Mouse (Mus musculus): ENCODE measurements around the gene Lrp5.
A peak's percentile ranks its signal among the peaks of the same experiment; 100 is the strongest.
"Not testable (repeated sequence)": the region's sequence is repeated elsewhere in the genome, so short reads cannot be mapped to it uniquely, and the experiment has no call there.

Lrp5 gene

DNA sequence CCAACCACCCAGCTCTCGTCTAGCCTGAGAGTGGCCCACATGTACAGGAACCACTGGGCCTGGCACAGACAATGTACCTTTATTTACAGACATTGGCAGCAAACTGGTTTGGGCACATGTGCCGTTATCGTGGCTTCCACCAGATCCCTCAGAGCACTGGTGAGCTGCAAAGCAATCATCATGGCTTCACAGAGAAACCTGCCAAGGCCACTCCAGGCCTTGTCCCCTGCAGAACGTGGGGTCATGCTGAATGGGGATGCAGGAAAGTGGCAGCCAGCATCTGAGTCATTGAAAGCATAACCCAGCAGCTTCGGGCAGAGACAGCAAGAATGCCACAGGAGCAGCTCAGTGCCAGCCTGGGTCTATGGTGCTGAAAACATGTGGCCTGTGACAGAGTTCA is 92.0 kb downstream of the Lrp5 start:
- DNase-seq = no peak

DNA sequence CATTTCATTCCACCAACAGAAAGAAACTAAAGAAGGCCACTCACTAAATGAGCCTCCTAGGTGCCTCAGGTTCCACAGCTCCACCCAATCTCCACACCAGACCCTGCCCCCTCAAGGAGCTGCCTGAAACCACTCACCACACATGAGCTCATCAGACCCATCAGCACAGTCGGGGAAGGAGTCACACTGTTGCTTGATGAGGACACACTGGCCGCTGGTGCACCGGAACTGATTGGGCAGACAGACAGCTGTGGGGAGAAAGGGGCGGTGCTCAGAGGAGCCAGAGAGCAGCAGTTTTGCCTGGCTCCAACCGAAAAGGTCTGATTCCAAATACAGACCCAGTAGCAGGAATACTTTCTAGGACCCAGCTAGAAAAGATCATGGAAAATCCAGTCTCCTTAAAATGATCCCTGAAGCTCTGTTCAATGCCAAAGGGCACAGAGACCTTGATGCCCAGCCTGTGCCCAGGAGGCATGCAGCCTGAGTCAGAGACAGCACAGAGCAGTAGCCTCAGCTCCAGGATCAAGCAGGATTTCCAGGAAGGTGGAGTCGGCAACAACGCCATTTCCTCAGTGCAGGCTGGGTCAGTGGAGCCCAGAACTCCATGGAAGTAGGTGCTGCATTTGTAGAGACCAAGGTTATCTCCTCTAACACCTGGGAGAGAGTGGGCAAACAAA is 92.8 kb downstream of the Lrp5 start:
- no peak for DNase-seq

- DNase-seq = no peak
Observed at GRCm38 (mm10) chr19:3589968-3590367, 96.4 kb downstream of the Lrp5 start.

DNA sequence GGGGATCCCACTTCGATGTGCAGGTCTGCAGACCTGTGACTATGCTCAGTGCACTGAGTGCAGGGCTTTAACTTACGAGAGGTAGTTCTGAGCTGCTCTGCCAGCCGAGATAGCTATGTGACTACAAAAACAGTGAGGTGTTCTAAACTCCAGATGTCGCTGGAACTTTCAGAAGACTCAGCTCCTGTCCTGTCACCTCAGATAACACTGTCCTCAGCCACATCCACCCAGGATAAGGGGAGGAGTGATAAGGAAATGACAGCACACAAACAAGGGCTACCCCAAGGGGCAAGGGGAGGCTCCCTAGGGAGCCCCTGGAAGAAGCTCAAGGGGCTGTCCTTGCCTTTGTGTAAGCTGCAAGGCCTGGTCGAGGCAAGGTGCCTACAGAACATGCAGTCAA is 96.8 kb downstream of the Lrp5 start:
- no peak for DNase-seq

- DNase-seq = not testable (repeated sequence)
Observed at GRCm38 (mm10) chr19:3587729-3588128, 98.6 kb downstream of the Lrp5 start.

GRCm38 (mm10) chr19:3586540-3586939 is 99.8 kb downstream of the Lrp5 start:
- peak; percentile 54 for DNase-seq

DNA sequence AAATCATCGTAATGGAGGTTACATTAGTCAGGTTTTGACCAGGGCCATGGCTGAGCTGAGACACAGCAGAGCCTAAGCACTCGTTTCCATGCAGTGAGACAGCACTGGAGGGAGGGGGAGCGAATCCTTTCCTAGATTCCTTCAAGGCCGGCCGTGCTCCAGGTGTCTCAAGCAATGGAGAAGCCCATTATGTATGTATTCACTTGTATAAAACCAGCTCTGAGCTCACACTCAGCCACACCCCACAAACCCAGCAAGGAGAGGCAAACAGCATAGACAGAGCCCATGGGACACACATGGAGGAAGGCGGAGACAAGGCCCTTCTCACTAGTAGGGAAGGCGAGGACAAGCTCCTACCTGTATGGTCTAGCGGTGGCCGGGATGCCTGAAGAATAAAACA is 100.3 kb downstream of the Lrp5 start:
- no peak for DNase-seq

GRCm38 (mm10) chr19:3581326-3581725 is 105.0 kb downstream of the Lrp5 start:
- peak; percentile 60 for DNase-seq

DNA sequence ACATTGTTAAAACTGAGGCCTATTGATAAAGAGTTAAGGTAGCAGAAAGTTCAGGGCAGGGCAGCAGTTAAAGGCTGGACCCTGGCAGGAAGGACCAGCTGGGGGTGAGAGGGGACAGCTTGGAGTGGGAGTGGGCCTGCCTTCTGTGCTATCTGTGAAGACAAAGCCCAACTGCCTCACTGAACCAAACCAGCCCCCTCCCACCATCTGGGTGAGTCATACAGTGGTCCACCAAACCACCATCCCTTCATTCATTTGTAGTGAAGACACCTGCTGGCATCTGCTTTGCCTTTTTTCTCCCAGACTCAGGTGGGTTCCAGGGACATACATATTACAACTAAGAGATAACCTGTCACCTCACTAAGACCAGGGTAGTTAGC is 108.5 kb downstream of the Lrp5 start:
- DNase-seq = no peak

- no peak for DNase-seq
Observed at GRCm38 (mm10) chr19:3577265-3577910, 109.0 kb downstream of the Lrp5 start.

DNA sequence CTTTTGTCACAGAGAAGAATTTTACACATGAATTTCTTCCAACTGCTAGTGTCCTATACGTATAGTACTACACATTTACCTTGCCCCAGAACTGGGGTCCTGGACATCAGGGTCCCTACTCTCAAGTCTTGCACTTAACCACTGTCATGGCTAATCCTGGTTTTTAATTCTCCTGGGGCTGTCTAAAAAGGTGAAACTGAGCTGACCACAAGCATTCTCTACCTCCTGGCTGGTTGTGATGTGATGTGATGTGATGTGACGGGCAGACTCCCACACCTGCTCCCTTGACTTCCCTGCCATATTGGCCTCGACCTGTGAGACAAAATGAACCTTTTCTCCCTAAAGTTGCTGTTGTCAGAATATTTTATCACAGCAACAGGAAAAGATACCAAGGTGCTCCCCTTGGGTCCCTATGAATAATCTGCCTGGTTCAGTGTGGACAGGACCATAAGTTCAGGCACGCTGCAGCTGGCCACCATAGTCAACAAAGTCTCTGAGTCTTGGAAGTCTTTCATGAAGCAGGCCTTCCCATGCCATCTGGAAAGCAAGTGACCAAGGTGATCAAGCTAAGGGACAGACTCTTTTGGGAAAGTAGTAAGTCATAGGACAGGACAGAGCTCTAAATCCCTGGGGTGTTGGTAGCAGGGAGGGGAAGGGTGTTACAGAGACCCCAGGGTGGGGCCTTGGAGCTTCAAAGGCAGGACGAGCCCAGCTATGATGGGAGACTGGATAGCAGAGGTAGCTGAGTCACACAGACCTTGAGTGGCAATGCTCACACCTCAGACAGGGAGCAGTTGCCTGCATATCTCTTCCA is 109.7 kb downstream of the Lrp5 start:
- DNase-seq = no peak

DNA sequence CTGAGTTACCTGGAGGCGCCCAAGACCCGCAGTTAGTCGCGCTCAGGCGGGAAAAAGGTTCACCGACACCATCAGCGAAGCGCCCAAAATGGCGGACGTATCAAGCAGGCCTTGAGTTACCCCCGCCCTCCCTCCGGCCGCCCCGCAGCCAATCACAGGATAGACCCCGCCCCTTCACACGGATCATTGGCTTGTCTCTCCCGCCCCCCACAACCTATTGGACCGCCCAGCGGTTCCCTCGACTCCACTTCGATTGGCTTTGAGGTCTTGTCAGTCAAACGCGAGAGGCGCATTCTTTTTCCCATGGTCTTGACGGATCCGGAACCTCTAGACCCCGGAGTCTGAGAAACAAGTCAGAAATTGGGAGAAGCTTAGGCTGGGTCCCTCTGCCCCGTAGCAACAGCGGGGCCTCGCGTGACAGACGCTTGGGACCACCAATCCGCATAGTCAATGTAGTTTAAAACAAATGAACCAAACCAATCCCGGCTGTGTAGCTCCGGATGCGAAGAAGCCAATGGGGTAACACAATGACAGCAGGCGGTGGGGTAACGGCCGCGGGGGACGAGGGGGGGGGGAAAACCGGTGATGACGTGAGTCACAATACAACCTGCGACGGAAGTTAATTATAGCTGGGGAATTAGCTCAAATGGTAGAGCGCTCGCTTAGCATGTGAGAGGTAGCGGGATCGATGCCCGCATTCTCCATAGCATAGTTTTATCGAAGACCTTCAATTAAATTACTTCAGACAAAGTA is 110.6 kb downstream of the Lrp5 start, which contains the start of gene Ppp6r3:
Gene Ppp6r3 (minus strand): TSS at position 118 of the 753 bp plus-strand sequence.
- DNase-seq = peak; percentile 97

DNA sequence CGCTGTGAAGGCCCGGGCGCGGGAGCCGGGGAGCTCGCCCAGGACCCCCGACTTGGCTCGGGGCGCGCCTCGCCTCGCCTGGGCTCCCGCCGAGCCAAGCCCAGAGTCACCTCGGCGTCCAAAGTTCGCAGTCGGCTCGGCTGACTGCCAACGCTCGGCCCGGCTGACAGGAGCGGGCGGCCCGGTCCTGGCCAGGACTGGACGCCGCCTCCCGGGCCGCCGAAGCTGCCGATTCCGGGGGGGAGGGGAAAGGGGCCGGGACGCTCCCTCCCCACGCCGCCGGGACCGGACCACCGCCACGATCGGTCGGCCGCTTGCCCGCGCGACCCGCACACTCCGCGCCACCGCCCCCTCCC is 111.1 kb downstream of the Lrp5 start:
- DNase-seq = no peak

DNA sequence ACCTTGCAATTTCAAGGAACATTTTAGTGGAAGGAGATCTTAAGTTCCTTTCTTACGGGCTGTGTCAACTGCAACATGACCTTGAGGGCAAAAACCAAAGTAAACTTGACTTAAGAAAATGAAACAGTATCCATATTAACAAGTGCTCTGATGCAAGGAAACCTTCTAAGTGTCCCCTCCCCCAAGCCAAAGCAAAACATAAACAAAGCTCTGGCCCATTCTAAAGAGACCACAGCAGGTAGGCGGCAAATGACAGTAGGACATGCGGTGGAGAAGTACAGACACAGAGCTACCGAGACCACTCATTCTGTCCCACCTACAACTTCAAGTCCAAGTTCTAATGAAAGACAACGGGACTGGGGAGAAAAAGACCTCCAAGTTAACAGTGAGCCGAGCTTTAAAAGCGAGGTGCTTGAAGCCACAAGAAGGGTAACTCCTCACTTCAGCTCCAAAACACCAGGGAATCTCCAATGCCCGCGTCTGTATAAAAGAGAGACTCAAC is 111.7 kb downstream of the Lrp5 start:
- DNase-seq = no peak

DNA sequence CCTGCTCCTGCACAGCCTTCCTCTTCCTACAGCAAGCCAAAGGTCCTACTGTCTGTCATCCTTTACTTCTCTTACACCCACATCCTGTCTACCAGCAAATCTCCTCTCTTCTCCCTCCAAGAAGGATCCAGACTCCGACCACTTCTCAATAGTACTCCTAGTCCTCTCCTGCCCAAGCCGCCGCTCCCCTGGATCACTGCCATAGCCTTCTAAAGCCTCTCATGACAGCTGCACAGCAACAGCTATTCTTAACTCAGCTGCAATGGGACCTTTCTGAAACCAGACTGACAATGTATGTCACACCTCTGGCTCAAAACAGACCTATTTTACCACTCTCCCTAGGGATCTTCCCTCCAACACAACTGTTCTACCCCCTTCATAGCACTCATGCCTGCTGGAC is 122.1 kb downstream of the Lrp5 start:
- no peak for DNase-seq

DNA sequence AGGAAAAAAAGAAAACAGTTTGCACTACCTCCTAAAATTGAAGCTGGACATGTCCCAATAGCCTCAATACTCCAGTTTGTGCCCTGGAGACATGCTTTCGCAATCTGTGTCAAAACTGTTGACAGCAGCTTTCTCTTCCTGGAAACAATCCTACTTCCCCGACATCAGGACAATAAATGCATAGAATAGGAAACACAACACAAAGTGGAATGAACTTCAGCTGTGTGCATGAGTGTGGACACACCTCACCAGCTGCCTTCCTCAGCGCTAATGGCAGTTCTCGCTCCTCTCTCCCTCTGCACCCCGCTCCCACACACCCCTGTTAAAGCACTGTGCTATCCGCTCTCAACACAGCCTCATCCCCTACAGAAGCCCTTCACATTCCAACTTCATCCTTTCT is 123.6 kb downstream of the Lrp5 start:
- no peak for DNase-seq

- no peak for DNase-seq
Observed at GRCm38 (mm10) chr19:3562298-3562697, 124.1 kb downstream of the Lrp5 start.

- no peak for DNase-seq
Observed at GRCm38 (mm10) chr19:3556169-3556827, 130.1 kb downstream of the Lrp5 start.

GRCm38 (mm10) chr19:3554785-3555184 is 131.6 kb downstream of the Lrp5 start:
- no peak for DNase-seq

DNA sequence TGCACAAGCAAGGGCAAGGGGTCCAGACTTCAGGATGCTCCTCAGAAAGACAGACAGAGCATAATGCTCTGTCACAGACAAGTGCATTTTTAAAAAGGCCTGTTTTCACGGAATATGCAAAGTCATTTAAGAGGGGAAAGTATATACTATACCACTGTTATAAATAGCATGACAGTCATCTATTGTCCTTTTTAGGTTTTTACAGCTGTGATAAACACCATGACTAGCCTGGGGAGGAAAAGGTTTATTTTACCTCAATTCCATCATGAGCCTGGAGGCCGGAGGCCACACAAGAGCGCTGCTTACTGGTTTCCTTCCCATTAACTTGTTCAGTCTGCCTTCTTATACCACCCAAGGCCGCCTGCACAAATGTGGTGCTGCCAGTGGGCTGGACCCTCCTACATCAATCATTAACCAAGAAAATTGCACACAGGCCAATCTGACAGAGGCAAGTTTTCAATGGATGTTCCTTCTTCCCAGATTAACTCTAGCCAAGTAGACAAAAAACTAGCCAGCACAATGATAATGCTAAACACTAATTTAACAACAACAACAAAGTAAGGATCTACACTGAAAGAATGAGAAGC is 134.7 kb downstream of the Lrp5 start:
- no peak for DNase-seq

GRCm38 (mm10) chr19:3550101-3550500 is 136.3 kb downstream of the Lrp5 start:
- DNase-seq = no peak

DNA sequence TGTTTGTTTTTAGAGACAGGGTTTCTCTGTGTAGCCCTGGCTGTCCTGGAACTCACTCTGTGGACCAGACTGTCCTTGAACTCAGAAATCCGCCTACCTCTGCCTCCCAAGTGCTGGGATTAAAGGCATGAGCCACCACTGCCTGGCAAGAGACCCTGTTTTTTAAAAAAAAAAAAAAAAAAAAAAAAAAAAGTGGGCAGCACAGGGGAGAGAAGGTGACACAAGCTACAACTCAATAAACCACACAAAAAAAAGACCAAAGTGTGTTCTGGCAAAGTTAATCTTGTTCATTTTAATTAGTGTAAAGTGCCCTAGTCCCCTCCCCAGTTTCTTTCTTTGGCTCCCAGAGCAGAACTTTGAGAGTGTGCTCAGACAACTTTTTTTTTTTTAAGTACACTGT is 137.1 kb downstream of the Lrp5 start:
- no peak for DNase-seq
